Mouse (Mus musculus): Measurements from ENCODE around the gene Nfix.

- TF ChIP-seq ZNF384 (IDR thresholded peaks at IDR 0.05; ENCODE audit: low read depth, low read length): no peak
- no peak for TF ChIP-seq HCFC1 (IDR thresholded peaks at IDR 0.05; ENCODE audit: borderline replicate concordance, insufficient read depth, low read length)
Observed at GRCm38 (mm10) chr8:84737608-84738007, 62.5 kb downstream of the Nfix start.

Data from ES-E14 (cell line).